Mouse (Mus musculus): ENCODE measurements at regions not wholly inside any gene's neighbourhood (a gene's known extent, or its start where the extent isn't known, plus 50 kb on each side); places are given as distances from the start of the nearest gene placed in this dataset.

GRCm38 (mm10) chr1:185727749-185728148 lies 273.1 kb downstream of the Slc30a10 start:
- no peak for DNase-seq

- no peak for DNase-seq
Observed at GRCm38 (mm10) chr1:185728406-185728805, 273.8 kb downstream of the Slc30a10 start.

- no peak for DNase-seq
Observed at GRCm38 (mm10) chr1:185731062-185731461, 276.4 kb downstream of the Slc30a10 start.

GRCm38 (mm10) chr1:185736773-185737172 lies 282.1 kb downstream of the Slc30a10 start:
- DNase-seq, result no peak

GRCm38 (mm10) chr1:185741034-185741890 lies 286.6 kb downstream of the Slc30a10 start:
- no peak for DNase-seq

- no peak for DNase-seq
Observed at GRCm38 (mm10) chr1:185749251-185749650, 294.6 kb downstream of the Slc30a10 start.

GRCm38 (mm10) chr1:185754486-185755290 lies 300.0 kb downstream of the Slc30a10 start:
- DNase-seq, result no peak

GRCm38 (mm10) chr1:185757376-185757775 lies 302.7 kb downstream of the Slc30a10 start:
- DNase-seq, result no peak

- DNase-seq, result no peak
Observed at GRCm38 (mm10) chr1:185774202-185774601, 319.6 kb downstream of the Slc30a10 start.

- no peak for DNase-seq
Observed at GRCm38 (mm10) chr1:185779604-185780003, 325.0 kb downstream of the Slc30a10 start.

- DNase-seq, result no peak
Observed at GRCm38 (mm10) chr1:185802156-185802555, 315.0 kb downstream of the Lyplal1 start.

GRCm38 (mm10) chr1:185814901-185815300 lies 302.2 kb downstream of the Lyplal1 start:
- no peak for DNase-seq

GRCm38 (mm10) chr1:185819044-185819443 lies 298.1 kb downstream of the Lyplal1 start:
- DNase-seq, result no peak

GRCm38 (mm10) chr1:185822241-185822640 lies 294.9 kb downstream of the Lyplal1 start:
- no peak for DNase-seq

GRCm38 (mm10) chr1:185823226-185823625 lies 293.9 kb downstream of the Lyplal1 start:
- no peak for DNase-seq

GRCm38 (mm10) chr1:185823956-185824355 lies 293.2 kb downstream of the Lyplal1 start:
- DNase-seq, result no peak

GRCm38 (mm10) chr1:185827986-185828385 lies 289.1 kb downstream of the Lyplal1 start:
- no peak for DNase-seq

GRCm38 (mm10) chr1:185828486-185828885 lies 288.6 kb downstream of the Lyplal1 start:
- DNase-seq, result no peak

- DNase-seq, result no peak
Observed at GRCm38 (mm10) chr1:185832059-185832458, 285.1 kb downstream of the Lyplal1 start.

GRCm38 (mm10) chr1:185834171-185834570 lies 282.9 kb downstream of the Lyplal1 start:
- no peak for DNase-seq

GRCm38 (mm10) chr1:185836632-185837281 lies 280.4 kb downstream of the Lyplal1 start:
- no peak for DNase-seq

- DNase-seq, result no peak
Observed at GRCm38 (mm10) chr1:185842481-185842880, 274.6 kb downstream of the Lyplal1 start.

GRCm38 (mm10) chr1:185847161-185847560 lies 269.9 kb downstream of the Lyplal1 start:
- no peak for DNase-seq

All from thymus, postnatal 14 days (tissue).